Mouse (Mus musculus) stomach, postnatal 0 days (tissue): ENCODE results near the gene Akt3. TPM values are rescaled to one million over a fixed set of nuclear protein-coding genes. Genes with fewer than 3 reads are reported as not detected.

Experiments
- ATAC-seq: fragments of 200-750 bp; cut with Nextera tagmentation; 2 replicates; pipeline ENCODE4 v1.8.0; 2017; ENCODE audit not compliant: low FRiP score, low TSS enrichment
- DNase-seq: peaks from one replicate; pipeline ENCODE4 v3.0.0-alpha.2; 2016; ENCODE audit warnings: low spot score
- H3K27ac ChIP-seq: fragments of 300-500 bp; sonication (generic); replicated peaks from 2 replicates; pipeline ENCODE4 v1.5.1; 2014; ENCODE audit warnings: mild to moderate bottlenecking, control low read depth
- H3K27me3 ChIP-seq: fragments of 300-500 bp; sonication (generic); 2 replicates; pipeline ENCODE4 v1.6.1; 2014; ENCODE audit warnings: low read length; ENCODE audit not compliant: control insufficient read depth, insufficient read depth
- H3K36me3 ChIP-seq: fragments of 300-500 bp; sonication (generic); 2 replicates; pipeline ENCODE4 v1.6.1; 2014; ENCODE audit warnings: low read length, mixed read lengths; ENCODE audit not compliant: control insufficient read depth, insufficient read depth
- H3K4me1 ChIP-seq: fragments of 300-500 bp; sonication (generic); replicated peaks from 2 replicates; pipeline ENCODE4 v1.6.1; 2014; ENCODE audit warnings: antibody characterized with exemption; ENCODE audit not compliant: control insufficient read depth, insufficient read depth
- H3K4me2 ChIP-seq: fragments of 300-500 bp; sonication (generic); replicated peaks from 2 replicates; pipeline ENCODE4 v1.6.1; 2014; ENCODE audit warnings: low read depth, mild to moderate bottlenecking, control low read depth, moderate library complexity
- H3K4me3 ChIP-seq: fragments of 300-500 bp; sonication (generic); 2 replicates; pipeline ENCODE4 v1.5.1; 2014; ENCODE audit warnings: low read depth, low read length, control low read depth
- H3K9ac ChIP-seq: fragments of 300-500 bp; sonication (generic); 2 replicates; pipeline ENCODE4 v1.6.1; 2014; ENCODE audit warnings: mild to moderate bottlenecking, low read length, control low read depth, mixed read lengths
- H3K9me3 ChIP-seq: fragments of 300-500 bp; sonication (generic); 2 replicates; pipeline ENCODE4 v1.6.1; 2016; ENCODE audit warnings: low read length; ENCODE audit not compliant: control insufficient read depth
- CTCF ChIP-seq: IDR thresholded peaks from 2 replicates; pipeline ENCODE4 v1.5.1; 2016; ENCODE audit warnings: antibody characterized with exemption, low read depth, mild to moderate bottlenecking, moderate library complexity
- EP300 ChIP-seq: optimal IDR thresholded peaks from 2 replicates; pipeline ENCODE3; 2016; ENCODE audit warnings: antibody characterized with exemption
- WGBS: fragments of 180-500 bp; shearing (Covaris S2); extraction: QIAGEN DNeasy Blood & Tissue Kit; methylation state at CpG from one replicate; pipeline ENCODE4 v1.1.7; 2014; 5-methylcytosine and 5-hydroxymethylcytosine counted together
- polyA plus RNA-seq: library from polyadenylated mRNA; unstranded; fragments of >200 nt; fragmentation: Nextera tagmentation; extraction: Ambion mirVana; gene quantifications from 2 replicates; pipeline ENCODE4 v1.2.1, GENCODE M21; 2015

The Akt3 gene
- polyA plus RNA-seq, 1 experiment from 2014 or later = 2.1 TPM

GRCm38 (mm10) chr1:176980140-176980539 is 277.9 kb downstream of the Akt3 start:
- no peak overlapping the region for H3K9ac ChIP-seq
- no peaks in the 10 kb centered on the region for H3K27me3 ChIP-seq
- H3K9me3 ChIP-seq = no peaks in the 10 kb centered on the region
- H3K4me2 ChIP-seq = no peak overlapping the region
- no peak overlapping the region for H3K27ac ChIP-seq
- DNase-seq (no peak), ATAC-seq (no peak)
- H3K4me3 ChIP-seq = no peak overlapping the region
- 88% methylated on average over 5 of the region's 5 CpGs for WGBS
- no peaks in the 10 kb centered on the region; the same call in 1 of the 2 replicates for H3K4me1 ChIP-seq
- no peaks in the 10 kb centered on the region for H3K36me3 ChIP-seq
- TF ChIP-seq EP300 (no peak), CTCF (no peak)

DNA sequence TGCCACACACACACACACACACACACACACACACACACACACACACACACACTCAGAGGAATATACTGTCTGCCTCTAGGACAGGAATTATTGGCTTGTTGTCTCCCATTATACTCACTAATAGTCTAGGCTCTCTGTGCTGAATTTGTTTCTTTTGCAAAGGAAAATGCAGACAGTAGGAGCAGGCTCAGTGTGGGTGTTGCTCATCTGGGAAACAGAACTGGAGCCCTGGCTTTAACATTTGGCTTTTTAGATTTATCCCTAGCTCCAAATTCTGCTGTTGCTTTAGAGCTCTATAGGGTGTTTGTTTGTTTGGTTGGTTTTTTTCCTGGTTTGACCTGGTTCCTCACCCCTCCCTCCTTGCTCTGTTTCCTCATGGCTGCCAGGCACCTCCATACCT is 278.8 kb downstream of the Akt3 start:
- TF ChIP-seq EP300 (no peak), CTCF (no peak)
- H3K9ac ChIP-seq = no peak overlapping the region
- no peak for ATAC-seq

DNA sequence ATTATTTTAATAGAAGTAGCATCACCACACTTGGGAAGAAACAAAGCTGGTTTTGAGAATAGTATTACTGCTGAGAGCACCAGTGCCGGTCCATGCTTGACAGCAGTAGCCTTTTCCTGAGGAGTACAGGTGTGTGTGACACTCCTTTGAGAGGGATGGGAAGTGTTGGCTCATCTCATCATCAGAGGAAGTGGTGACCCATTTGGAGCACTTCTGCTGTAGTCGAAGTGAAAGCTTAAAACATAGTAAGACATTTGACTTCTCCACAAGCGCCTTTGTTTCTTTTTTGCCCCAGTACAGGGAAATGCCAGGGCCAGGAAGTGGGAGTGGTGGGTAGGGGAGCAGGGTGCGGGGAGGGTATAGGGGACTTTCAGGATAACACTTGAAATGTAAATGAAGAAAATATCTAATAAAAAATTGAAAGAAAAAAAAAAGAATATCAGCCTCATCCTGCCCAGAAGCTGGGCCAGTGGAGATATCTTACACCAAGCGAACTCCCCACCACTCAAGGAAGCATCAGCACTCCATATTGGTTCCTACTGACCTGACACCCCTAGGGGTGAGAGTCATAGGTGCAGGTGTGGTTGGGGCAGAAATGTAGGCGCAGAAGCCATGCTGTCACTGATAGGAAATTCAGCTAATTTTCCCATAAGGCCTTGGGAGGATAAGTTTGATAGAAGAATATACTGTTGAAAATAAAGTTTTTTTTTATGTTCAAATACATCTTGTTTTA is 284.5 kb downstream of the Akt3 start:
- ATAC-seq (no peak), DNase-seq (no peak)
- no peak overlapping the region for H3K4me2 ChIP-seq
- no peaks in the 10 kb centered on the region for H3K27me3 ChIP-seq
- no peaks in the 10 kb centered on the region for H3K36me3 ChIP-seq
- 84% methylated on average over 6 of the region's 6 CpGs for WGBS
- H3K4me3 ChIP-seq = no peak overlapping the region
- H3K9ac ChIP-seq = no peak overlapping the region
- H3K9me3 ChIP-seq = no peaks in the 10 kb centered on the region
- TF ChIP-seq CTCF = no peak
- TF ChIP-seq EP300 = no peak
- H3K4me1 ChIP-seq = no peaks in the 10 kb centered on the region
- no peak overlapping the region for H3K27ac ChIP-seq

More for the DNA sequence above, 278.8 kb downstream of the Akt3 start:
- no peaks in the 10 kb centered on the region for H3K9me3 ChIP-seq
- no peak overlapping the region for H3K4me2 ChIP-seq
- no peak overlapping the region for H3K27ac ChIP-seq
- no peaks in the 10 kb centered on the region for H3K27me3 ChIP-seq
- no peaks in the 10 kb centered on the region for H3K4me1 ChIP-seq
- H3K4me3 ChIP-seq = no peak overlapping the region
- DNase-seq = no peak
- no peaks in the 10 kb centered on the region for H3K36me3 ChIP-seq

GRCm38 (mm10) chr1:176971479-176971797 is 286.6 kb downstream of the Akt3 start:
- Histone ChIP-seq H3K9me3 (no peaks in the 10 kb centered on the region), H3K9ac (no peak overlapping the region), H3K27me3 (no peaks in the 10 kb centered on the region), H3K4me1 (no peaks in the 10 kb centered on the region), H3K4me2 (no peak overlapping the region), H3K4me3 (no peak overlapping the region), H3K27ac (no peak overlapping the region), H3K36me3 (no peaks in the 10 kb centered on the region)
- TF ChIP-seq EP300 (no peak), CTCF (no peak)
- no peak for ATAC-seq
- no peak for DNase-seq
- 85% methylated on average over 4 of the region's 4 CpGs for WGBS

DNA sequence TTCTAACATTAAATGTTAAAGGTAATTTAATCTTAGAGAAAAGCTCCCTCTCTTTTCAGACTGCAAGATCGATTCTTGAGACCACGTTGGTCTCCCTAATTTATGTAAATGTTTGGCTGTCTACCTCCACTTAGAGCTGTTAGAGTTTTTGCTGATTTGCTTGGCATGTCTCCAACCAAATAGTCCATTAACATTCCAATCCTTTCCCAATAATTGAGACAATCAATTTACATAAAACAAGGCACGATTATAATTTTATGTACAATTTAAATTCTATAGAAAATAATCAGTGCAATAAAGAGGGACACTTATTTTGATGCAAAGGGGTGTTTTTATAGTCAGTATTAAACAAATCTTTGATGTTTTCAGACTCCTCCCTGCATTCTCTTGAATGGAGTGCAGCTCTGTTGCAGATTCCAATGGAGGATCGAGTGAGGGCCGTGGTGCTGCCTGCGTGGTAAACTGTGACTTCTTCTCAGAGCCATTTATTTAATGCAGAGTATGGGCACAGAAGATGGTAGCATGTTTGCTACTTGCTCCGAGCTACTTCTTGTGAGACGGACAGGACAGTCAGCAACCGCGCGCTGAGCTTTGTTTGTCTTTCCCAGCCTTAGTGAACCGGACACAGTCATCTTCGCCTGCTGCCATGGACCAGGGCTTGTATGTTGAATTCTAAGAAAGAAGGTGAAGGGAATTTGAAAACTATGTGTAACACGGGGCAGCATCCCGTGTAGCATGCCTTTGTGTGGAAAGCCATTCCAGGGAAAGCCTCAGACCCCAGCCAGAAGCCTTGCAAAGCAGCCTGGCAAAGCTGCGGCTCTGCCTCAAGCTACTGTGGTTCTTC is 287.1 kb downstream of the Akt3 start:
- Histone ChIP-seq H3K27ac (no peak overlapping the region), H3K4me2 (no peak overlapping the region), H3K4me1 (no peaks in the 10 kb centered on the region), H3K9me3 (no peaks in the 10 kb centered on the region), H3K9ac (no peak overlapping the region), H3K27me3 (no peaks in the 10 kb centered on the region), H3K36me3 (no peaks in the 10 kb centered on the region), H3K4me3 (no peak overlapping the region)
- no peak for DNase-seq
- TF ChIP-seq EP300 (no peak), CTCF (no peak)
- WGBS = 69% methylated on average over 16 of the region's 16 CpGs
- ATAC-seq = no peak

Other genes starting within 250 kb of the Akt3 start
- gene Zbtb18, start 184.1 kb upstream of the Akt3 start, polyA plus RNA-seq = 1.4 and 1.6 TPM in 2 replicates